Mouse (Mus musculus): Measurements from ENCODE around the gene Supt20.
"Not testable (repeated sequence)": the region's sequence is repeated elsewhere in the genome, so short reads cannot be mapped to it uniquely, and the experiment has no call there.

Supt20 gene

DNA sequence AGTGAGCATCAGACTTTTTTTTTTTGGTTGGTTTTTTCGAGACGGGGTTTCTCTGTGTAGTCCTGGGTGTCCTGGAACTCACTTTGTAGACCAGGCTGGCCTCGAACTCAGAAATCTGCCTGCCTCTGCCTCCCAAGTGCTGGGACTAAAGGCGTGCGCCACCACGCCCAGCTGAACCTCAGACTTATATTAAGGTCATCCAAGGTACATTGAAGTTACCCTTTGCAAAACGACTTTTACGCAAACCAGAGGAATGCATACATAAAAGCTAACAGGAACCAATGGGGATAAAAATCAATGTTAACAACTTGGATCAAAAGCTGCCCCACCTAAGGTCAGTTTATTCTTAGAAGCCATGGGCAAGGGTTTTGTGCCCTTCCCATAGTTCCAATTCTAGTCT, 11.5 kb downstream of the Supt20 start:
- DNase-seq (ENCODE audit: low spot score): not testable (repeated sequence)

DNA sequence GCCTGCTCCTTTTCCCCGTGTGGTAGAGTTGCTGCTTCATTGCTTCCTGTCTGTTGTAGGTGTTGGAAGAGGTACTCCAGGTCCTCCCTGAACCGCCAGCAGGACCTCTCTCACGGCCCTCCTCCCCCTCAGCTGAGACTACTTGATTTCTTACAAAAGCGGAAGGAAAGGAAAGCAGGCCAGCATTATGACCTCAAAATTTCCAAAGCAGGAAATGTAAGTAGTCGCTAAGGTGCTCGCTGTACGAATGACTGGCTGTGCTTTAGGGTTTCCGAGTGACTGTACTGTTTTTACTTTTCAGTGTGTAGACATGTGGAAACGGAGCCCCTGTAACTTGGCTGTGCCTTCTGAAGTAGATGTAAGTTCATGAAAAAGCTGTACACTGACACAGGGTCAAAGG, 16.4 kb downstream of the Supt20 start:
- DNase-seq (ENCODE audit: low spot score): no peak

DNA sequence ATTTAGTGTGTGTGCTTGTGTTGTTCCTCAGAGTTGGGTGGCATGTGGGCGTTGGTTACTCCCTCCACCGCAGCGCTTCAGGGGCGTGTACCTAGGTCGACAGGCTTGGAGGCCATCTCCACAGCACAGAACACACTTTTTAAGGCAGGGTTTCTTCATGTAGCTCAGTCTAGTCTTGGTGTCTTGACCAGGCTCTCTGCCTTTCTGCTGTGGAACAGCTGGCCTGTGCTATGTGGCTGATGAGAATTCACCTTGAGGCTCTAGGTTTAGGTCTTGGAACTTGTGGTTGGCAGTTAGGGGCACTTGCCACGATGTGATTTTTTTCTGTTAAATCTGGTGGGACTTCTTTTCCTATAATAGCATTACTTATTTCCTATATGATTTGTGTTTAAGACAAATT, 21.6 kb downstream of the Supt20 start, which contains the start of gene Gm21958:
Gene Gm21958, minus strand, starts transcription at position 101 of the 400 bp plus-strand sequence.
- DNase-seq (ENCODE audit: low spot score): no peak

DNA sequence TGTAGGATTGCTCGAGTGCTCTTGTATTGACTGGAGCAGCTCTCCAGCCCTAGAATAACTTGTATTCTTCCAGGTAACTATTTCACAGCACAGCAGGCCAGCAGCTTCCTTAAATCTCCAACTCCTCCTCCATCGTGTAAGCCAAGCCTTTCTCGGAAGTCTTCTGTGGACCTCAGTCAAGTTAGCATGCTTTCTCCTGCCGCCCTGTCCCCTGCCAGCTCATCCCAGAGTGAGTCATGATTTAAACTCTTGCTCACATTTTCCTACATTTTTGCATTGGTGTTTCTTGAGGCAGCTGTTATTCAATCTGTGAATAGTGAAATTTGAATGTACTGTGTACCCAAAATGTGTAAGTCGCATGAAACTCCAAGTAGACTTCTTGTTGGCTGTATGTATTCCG, 22.9 kb downstream of the Supt20 start:
- no peak for DNase-seq (ENCODE audit: low spot score)

DNA sequence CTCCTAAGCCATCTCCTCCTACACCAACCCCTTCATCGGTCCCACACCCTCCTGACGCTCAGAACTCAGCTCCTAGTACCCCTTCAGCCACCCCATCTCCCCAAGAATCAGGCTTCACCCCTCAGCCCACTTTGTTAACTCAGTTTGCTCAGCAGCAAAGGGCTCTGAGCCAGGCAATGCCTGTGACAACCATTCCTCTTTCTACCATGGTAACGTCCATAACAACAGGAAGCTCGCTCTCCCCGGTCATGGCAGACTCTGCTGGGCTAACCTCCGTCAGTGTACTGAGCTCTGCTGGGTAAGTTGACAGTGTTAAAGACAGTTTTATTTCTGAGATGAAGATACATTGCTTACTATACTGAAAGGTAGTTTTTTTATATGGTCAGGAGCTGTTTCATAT, 24.7 kb downstream of the Supt20 start:
- no peak for DNase-seq (ENCODE audit: low spot score)

DNA sequence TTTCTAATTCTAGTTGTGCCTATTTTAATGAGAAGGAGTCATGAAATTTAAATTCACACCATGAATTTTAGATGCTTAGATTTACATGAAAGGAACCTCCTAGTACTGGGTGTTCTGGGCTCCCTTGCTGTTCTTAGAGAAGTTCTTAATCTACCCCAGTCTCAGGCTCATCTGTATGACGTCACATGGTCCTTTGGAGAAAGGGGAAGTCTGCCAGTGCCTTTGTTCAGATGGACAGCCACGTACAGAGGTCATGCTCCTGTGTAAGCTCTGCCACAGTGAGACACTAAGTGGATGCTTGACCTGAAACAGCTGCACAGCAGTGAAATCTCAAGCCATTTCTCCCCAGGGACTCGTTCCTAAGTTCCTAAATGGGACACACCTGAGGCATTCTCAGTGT, 26.3 kb downstream of the Supt20 start:
- no peak for DNase-seq (ENCODE audit: low spot score)

DNA sequence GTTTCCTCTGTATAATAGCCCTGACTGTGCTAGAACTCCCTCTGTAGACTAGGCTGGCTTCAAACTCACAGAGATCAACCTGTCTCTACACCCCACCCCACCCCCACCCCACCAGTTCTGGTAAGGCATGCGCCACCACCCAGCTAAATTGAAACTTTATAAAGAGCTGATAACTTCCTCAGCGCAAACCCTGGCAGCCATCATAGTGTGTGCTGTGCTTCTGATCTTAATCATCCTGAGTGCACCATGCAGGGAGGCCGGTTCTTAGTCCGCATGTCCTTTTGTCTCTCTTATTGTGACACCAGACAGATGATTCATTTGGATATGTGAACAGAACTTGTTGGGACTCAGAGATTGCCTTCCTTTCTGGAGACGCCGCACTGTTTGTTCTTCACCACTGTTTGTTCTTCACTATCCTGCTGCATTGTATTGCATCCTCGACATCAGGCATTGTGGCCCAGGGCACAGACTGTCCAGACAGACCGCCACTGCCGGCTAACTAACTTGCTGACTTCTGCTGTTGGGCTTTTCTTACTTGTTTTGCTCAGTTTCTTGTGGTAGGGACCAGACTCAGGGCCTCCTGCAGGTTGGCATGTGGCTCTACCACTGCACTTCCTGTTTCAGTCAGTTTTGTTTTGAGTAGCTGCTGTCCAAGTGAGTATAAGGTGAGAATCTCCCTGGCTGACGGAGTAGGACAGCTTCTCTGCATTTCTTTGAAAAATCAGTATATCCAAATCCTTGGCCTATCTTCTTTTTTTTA, 31.3 kb downstream of the Supt20 start:
- DNase-seq (ENCODE audit: low spot score): no peak

DNA sequence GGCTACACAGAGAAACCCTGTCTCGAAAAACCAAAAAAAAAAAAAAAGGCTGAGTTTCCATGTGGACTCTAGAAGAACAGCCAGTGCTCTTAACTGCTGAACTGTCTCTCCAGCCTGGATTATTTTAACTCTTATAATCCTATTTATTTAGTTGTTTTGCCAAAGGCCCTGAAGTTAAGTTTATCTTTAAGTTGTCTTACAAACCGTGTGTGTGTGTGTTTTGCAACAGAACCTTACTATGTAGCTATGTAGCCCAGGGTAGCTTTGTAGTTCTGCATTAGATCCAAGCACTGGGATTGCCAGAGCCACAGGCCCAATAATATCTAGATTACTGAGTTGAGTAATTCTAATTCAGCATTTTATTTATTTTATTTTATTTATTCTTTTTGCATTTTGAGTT, 32.7 kb downstream of the Supt20 start:
- DNase-seq (ENCODE audit: low spot score): no peak

DNA sequence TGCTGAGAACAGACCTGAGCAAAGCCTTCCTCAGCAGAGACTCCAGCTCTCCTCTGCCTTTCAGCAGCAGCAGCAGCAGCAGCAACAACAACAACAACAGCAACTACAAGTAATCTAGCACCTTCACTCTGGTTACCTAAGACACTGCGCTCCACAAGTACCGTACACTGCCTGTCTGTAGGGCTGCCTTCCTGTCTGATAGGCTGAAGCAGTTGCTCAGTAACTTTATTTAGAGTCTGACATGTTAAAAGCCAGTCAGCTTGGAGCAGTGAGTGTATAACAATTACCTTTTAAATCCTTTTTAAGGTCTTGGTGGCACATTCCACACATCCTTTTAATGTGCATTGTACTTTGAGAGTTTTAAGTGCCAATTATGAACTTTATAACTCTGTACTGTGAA, 35.0 kb downstream of the Supt20 start:
- no peak for DNase-seq (ENCODE audit: low spot score)

DNA sequence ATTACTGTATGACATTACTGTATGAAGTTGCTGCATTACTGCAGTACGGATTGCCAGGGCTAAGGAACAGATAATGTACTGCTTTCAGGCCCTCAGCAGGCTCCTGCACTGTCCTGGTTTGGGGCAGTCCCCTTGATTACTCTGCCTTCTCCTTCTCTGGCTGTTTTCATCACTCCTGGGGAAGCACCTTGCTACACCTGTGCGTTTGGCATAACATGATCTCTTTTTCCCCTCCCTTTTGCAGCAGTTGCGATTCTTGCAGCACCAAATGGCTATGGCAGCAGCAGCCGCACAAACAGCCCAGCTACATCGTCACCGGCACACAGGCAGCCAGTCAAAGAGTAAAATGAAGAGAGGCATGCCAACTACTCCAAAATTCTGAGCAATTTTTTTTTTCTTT, 35.5 kb downstream of the Supt20 start:
- no peak for DNase-seq (ENCODE audit: low spot score)

DNA sequence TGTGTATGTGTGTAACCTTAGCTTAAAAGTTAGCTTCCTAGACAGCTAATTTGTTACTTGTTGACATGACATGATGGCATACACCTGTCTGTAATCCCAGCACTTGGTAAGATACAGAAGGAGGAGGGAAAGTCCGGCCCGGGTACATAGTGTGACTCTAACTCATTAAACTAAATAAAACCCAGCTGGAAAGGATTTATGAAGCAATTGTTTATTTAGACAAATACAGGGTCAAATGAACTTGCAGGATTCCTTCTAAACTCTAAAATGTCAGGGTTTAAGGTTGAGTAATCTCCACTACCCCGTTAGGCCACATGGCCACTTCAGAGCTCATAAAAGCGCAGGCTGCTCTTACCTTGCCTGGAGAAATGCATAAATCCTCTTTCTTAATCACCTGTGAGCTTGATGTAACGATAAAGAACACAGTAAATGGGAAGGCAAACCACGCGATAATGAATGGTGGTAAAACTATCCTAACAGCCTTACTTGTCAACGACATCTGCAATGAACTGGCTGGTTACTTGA, 39.1 kb downstream of the Supt20 start:
- no peak for DNase-seq (ENCODE audit: low spot score)

DNA sequence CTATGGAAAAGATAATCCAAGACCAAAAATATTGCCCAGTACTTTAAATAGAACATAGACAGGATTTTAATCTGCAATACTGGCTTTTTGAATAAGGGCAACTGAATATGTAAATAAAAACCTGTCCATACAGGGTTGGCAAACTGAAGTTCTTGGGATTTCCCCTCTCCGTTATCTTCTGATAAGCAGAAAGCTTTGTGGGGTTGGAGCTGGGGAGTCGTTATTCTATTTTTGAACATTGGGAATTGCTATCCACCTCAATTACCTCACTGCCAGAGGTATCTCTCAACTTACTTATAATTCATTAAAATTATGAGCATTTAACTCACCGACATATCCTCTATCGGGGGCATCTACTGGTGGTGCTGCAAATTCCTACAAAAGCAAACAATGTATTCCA, 39.8 kb downstream of the Supt20 start:
- DNase-seq (ENCODE audit: low spot score): no peak

DNA sequence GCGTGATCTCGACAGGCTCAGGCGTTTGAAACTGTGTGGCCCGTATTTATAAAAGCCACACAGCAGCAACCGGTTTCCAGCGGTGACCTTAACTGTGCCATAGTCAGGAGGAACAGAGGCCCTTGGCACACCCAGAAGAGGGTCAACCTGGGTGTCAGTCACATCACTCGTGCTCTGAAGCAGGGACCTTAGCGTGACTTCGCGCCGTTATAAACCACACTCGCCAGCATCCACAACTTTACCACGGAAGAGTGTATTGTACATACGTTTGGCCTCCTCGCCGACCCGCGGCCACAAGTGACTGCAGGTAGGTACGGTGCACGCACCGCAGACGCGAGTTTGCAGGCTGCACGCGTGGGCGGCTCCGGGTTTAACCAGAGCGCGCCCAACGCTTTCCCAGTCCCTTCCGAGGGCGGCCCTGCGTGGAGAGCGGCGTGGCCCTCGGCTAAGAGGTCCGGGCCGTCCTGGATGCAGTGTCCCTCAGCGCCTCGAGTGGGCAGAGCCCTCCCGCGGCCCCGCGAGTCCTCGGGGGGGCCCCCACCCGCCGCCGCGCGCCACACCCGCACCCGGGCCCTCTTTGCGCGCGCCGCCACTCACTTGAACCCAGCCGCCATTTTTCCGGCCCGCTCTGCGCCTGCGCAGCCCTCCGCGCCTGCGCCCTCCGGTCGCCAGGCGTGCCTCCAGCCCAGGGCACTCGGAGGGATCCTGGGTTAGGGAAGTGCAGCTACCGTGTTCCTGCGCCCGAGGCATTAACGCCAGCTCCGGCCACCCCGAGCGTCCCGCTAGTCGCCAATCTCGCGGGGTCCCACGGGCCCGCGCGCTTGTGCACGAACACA, 42.0 kb downstream of the Supt20 start:
- peak; percentile 91 for DNase-seq (ENCODE audit: low spot score)

DNA sequence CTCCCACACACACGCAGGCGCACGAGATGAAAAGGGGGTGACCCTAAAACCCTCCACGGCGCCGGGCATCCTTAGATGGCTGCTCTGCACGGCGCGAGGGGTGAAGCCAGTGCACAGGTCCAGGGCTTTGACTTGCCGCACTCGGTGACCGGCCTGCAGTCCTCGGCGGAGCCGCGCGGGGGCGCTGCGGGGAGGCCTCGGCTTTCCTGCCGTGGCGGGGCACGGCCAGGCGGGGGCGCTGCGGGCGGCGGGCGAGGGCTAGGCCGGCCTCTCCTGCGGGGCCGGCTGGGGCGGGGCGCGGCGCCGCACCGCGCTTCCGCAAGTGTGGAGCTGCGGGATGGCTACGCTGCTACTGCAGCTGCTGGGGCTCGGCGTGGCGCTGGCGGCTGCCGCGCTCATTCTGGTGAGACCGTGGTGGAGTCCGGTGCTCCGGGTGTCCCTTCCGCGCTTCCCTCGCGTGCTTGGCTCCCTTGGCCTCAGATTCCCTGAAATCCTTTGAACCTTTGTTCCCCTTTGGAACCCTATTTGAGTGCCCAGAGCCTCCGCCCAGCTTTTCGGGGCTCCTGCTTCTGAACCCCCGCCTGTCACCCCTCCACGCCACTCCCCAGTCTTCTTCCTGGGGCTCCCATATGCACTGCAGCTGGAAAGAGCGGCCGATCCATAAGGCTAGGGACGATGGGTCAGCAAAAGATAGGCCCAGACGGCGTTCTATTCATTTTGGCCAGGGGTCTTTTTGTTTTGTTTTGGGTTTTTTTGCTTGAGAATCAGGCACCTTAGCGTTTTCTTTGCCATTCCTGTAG, 42.8 kb downstream of the Supt20 start, which contains the start of the genes Exosc8 and Alg5:
Gene Exosc8, minus strand, starts transcription at position 147 of the 800 bp plus-strand sequence.
Gene Alg5, plus strand, starts transcription at position 293 of the 800 bp plus-strand sequence.
- DNase-seq (ENCODE audit: low spot score): peak; percentile 93

DNA sequence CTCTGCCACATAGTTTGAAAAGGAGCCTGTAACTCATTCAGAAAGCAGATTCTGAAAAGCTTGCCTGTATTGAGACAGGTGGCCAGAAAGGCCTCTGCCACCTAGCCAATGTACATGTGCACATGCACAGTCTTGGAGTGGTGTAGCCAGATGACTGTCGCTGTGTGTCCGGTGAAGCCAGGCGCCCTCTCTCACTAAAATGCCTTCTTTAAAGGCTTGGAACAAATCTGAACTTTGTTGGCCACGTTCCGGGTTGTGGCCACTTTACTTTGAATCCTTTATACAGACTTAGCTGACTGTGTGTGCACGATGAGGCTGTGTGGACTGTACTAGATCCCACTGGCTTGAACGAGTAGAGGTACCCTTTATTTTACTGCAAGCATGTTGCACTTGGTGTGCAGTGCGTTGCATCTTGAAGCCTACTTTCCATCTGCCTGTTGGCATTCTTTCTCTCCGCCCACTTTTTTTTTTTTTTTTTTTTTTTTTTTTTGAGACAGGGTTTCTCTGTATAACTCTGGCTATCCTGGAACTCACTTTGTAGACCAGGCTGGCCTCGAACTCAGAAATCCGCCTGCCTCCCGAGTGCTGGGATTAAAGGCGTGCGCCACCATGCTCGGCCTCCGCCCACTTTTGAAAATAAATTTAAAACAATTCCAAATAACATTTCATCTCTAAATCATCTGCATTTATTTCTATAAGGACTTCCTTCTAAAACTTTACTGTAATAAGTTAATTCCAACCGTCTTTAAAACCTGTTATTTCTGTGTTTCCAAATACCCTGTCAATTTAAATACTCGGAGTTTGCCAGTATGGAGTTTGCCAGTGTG, 43.7 kb downstream of the Supt20 start:
- peak; percentile 19 for DNase-seq (ENCODE audit: low spot score)

DNA sequence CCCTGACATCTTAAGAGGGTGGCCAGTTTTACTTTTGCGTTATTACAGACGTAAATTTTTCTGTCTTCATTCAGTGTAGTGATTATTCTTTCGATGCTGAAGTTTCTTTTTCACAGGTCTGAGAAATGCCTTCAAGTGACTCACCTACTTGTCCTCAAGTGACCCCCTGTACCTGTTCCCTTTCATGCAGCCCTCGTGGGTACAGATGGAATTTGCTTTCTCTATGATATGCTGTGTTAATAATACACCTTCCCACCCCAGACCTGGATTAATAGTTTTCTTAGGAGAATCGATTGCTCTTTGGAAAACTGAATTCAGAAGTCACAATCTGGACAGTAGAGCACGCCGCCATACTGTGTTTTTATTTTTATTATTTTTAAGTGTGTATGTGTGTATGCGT, 44.7 kb downstream of the Supt20 start:
- no peak for DNase-seq (ENCODE audit: low spot score)

DNA sequence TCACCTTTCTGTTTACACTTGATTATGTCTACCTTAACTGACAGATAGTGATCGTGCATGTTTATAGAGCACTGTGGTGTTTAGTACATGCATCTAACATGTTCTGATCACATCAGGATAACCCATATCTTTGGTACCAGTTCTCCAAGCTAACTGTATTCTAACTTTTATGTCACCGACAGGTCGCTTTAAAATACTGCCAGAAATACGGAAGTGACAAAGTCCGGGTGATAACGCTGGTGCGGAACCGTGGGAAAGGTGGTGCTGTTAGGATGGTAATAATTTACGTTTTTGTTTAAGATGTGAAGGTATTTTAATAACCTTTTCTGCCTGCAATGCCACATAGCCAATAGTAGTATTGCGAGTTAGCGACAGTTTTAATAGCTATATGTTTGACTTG, 49.4 kb downstream of the Supt20 start:
- DNase-seq (ENCODE audit: low spot score): no peak

DNA sequence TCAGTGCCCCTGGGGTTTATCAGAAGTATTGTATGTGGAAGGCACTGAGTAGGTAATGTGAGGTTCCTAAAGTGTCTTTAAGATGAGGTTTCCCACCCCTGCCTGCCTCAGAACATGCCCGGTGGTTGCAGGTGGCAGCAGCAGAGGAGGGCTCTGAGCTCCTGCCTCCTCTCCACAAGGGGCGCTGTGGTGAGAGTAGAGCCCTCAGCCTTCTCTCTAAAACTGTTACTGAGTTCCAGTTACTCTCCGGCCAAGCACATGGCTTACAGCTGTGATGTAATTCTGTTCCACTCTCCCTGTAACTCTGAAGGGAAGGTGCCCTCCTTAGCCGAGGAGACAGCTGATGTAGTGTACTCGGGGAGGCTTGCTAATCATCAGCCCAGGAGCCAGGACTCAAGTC, 53.2 kb downstream of the Supt20 start:
- peak; percentile 27 for DNase-seq (ENCODE audit: low spot score)

DNA sequence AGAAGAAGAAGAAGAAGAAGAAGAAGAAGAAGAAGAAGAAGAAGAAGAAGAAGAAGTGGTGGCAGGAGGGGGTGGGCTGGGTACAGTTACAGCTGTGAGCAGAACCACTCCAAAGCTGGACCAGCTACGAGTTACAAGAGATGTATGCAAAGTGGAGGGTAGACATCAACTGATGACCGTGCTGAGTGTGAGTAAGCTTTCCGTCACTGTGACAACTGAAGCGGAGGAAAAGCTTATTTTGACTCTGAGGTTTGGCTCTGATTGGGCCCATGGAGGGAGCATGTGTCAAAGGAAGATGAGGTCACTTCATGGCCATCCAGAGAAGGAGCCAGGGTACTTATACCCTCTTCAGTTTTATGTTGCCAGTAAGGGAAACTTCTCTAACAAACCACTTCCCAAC, 60.8 kb downstream of the Supt20 start:
- no peak for DNase-seq (ENCODE audit: low spot score)

DNA sequence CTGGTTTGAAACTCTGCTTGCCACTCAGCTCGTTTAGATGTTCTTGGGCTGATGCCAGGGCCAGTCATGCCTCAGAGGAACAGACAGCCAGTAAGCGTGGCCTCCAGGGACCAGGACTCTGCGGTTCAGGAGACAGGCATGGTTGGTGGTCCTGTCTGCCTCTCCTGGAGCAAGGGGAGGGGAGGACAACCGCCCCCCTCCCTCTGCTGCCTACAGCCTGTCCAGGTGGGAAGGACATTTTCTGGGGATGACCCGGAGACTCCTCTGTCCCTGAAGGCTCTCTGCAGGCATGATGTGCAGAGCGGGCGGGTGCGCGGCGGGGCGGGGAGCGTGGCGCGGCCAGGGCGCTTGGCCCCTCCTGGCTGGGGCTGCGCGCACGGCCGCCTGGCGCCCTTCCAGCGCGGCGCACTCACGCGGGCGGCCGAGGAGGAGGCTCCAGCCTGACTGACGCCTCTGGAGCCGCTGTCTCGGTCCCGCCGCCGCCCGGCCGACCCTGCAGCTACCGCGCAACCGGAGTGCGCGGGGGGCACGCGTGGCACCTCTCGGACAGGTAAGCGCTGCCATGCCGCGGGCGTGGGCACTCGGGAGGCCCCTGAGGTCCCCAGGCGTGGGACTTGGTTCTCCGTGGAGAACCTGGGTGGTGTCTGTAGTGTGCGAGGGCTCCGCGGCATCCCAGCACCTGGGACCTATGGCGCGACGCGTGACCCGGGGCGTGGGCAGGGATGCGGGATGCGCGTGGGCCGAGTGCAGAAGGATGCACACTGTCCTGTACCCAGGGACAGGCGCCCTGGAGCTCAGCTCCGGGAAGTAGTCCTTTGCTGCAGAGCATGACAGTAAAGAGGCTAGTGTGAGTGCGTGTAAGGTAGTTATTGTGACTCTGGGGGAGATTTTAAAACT, 62.8 kb downstream of the Supt20 start, which contains the start of gene Smad9:
Gene Smad9, plus strand, starts transcription at position 438 of the 897 bp plus-strand sequence.
- DNase-seq (ENCODE audit: low spot score): peak; percentile 76
